Mouse (Mus musculus) liver, postnatal 0 days (tissue): ENCODE measurements at regions not wholly inside any gene's neighbourhood (a gene's known extent, or its start where the extent isn't known, plus 50 kb on each side); places are given as distances from the start of the nearest gene placed in this dataset.

ENCODE experiments used
- CTCF ChIP-seq: sonication (generic); IDR thresholded peaks from 2 replicates; pipeline ENCODE4 v1.5.1; 2016; ENCODE audit warnings: antibody characterized with exemption, low read depth
- EP300 ChIP-seq: IDR thresholded peaks from 2 replicates; pipeline ENCODE4 v1.6.1; 2016; ENCODE audit warnings: antibody characterized with exemption, low read depth, mild to moderate bottlenecking

DNA sequence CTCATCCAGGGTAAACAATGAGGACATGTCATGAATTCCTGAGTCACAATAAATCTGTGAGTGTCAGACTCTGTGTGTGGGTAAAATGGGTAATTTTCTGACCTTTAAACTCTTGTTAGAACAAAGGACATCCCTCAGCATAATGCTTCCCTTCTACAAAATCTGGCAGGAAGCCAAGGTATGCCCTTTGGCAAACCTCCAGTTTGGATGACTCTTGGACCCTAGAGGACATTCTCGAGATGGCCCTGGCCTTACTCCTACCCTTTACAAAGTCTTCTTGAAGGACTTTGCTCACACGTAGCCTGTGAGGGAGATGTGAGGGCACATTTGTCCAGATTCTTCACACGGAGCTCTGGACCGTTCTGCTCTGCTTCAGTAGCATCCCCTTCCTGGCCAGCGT is 338.8 kb upstream of the Ddhd1 start:
- TF ChIP-seq CTCF (no peak), EP300 (no peak)
